Mouse (Mus musculus) stomach, postnatal 0 days (tissue): ENCODE measurements around the gene Clba1. TPM values are rescaled to one million over a fixed set of nuclear protein-coding genes. Genes with fewer than 3 reads are reported as not detected.

ENCODE experiments used
- ATAC-seq: fragments of 200-750 bp; cut with Nextera tagmentation; 2 replicates; pipeline ENCODE4 v1.8.0; 2017; ENCODE audit not compliant: low FRiP score, low TSS enrichment
- DNase-seq: peaks from one replicate; pipeline ENCODE4 v3.0.0-alpha.2; 2016; ENCODE audit warnings: low spot score
- H3K27ac ChIP-seq: fragments of 300-500 bp; sonication (generic); replicated peaks from 2 replicates; pipeline ENCODE4 v1.5.1; 2014; ENCODE audit warnings: mild to moderate bottlenecking, control low read depth
- H3K27me3 ChIP-seq: fragments of 300-500 bp; sonication (generic); 2 replicates; pipeline ENCODE4 v1.6.1; 2014; ENCODE audit warnings: low read length; ENCODE audit not compliant: control insufficient read depth, insufficient read depth
- H3K36me3 ChIP-seq: fragments of 300-500 bp; sonication (generic); 2 replicates; pipeline ENCODE4 v1.6.1; 2014; ENCODE audit warnings: low read length, mixed read lengths; ENCODE audit not compliant: control insufficient read depth, insufficient read depth
- H3K4me1 ChIP-seq: fragments of 300-500 bp; sonication (generic); replicated peaks from 2 replicates; pipeline ENCODE4 v1.6.1; 2014; ENCODE audit warnings: antibody characterized with exemption; ENCODE audit not compliant: control insufficient read depth, insufficient read depth
- H3K4me2 ChIP-seq: fragments of 300-500 bp; sonication (generic); replicated peaks from 2 replicates; pipeline ENCODE4 v1.6.1; 2014; ENCODE audit warnings: low read depth, mild to moderate bottlenecking, control low read depth, moderate library complexity
- H3K4me3 ChIP-seq: fragments of 300-500 bp; sonication (generic); 2 replicates; pipeline ENCODE4 v1.5.1; 2014; ENCODE audit warnings: low read depth, low read length, control low read depth
- H3K9ac ChIP-seq: fragments of 300-500 bp; sonication (generic); 2 replicates; pipeline ENCODE4 v1.6.1; 2014; ENCODE audit warnings: mild to moderate bottlenecking, low read length, control low read depth, mixed read lengths
- H3K9me3 ChIP-seq: fragments of 300-500 bp; sonication (generic); 2 replicates; pipeline ENCODE4 v1.6.1; 2016; ENCODE audit warnings: low read length; ENCODE audit not compliant: control insufficient read depth
- CTCF ChIP-seq: IDR thresholded peaks from 2 replicates; pipeline ENCODE4 v1.5.1; 2016; ENCODE audit warnings: antibody characterized with exemption, low read depth, mild to moderate bottlenecking, moderate library complexity
- EP300 ChIP-seq: optimal IDR thresholded peaks from 2 replicates; pipeline ENCODE3; 2016; ENCODE audit warnings: antibody characterized with exemption
- WGBS: fragments of 180-500 bp; shearing (Covaris S2); extraction: QIAGEN DNeasy Blood & Tissue Kit; methylation state at CpG from one replicate; pipeline ENCODE4 v1.1.7; 2014; 5-methylcytosine and 5-hydroxymethylcytosine counted together
- polyA plus RNA-seq: library from polyadenylated mRNA; unstranded; fragments of >200 nt; fragmentation: Nextera tagmentation; extraction: Ambion mirVana; gene quantifications from 2 replicates; pipeline ENCODE4 v1.2.1, GENCODE M21; 2015

Clba1 gene
- polyA plus RNA-seq, 1 experiment from 2014 or later: 6.8 TPM

- no peak for ATAC-seq
- WGBS: 77% methylated on average over 4 of the region's 4 CpGs
- H3K9ac ChIP-seq: no peak overlapping the region
- no peaks in the 10 kb centered on the region for H3K4me1 ChIP-seq
- no peak overlapping the region for H3K4me2 ChIP-seq
- H3K9me3 ChIP-seq: no peaks in the 10 kb centered on the region
- H3K27ac ChIP-seq: no peak overlapping the region
- DNase-seq: no peak
- no peaks in the 10 kb centered on the region for H3K27me3 ChIP-seq
- no peak overlapping the region for H3K4me3 ChIP-seq
- no peak for TF ChIP-seq EP300
- TF ChIP-seq CTCF: no peak
- H3K36me3 ChIP-seq: no peaks in the 10 kb centered on the region
These were observed 45.6 kb upstream of the Clba1 start for GRCm38 (mm10) chr12:112763176-112763575.

- no peak overlapping the region for H3K9ac ChIP-seq
- ATAC-seq (no peak), DNase-seq (no peak)
- no peaks in the 10 kb centered on the region for H3K27me3 ChIP-seq
- H3K4me3 ChIP-seq: no peak overlapping the region
- WGBS: 79% methylated on average over 5 of the region's 5 CpGs
- TF ChIP-seq CTCF (no peak), EP300 (no peak)
- no peaks in the 10 kb centered on the region for H3K9me3 ChIP-seq
- H3K4me1 ChIP-seq: no peaks in the 10 kb centered on the region
- H3K36me3 ChIP-seq: no peaks in the 10 kb centered on the region
- no peak overlapping the region for H3K4me2 ChIP-seq
- no peak overlapping the region for H3K27ac ChIP-seq
These were observed 44.6 kb upstream of the Clba1 start for GRCm38 (mm10) chr12:112764141-112764540.

GRCm38 (mm10) chr12:112764991-112765390 is 43.7 kb upstream of the Clba1 start:
- no peak overlapping the region for H3K4me3 ChIP-seq
- DNase-seq: no peak
- no peak overlapping the region for H3K4me2 ChIP-seq
- no peaks in the 10 kb centered on the region for H3K36me3 ChIP-seq
- no peaks in the 10 kb centered on the region for H3K4me1 ChIP-seq
- H3K9me3 ChIP-seq: no peaks in the 10 kb centered on the region
- TF ChIP-seq EP300 (no peak), CTCF (no peak)
- no peak for ATAC-seq
- H3K27me3 ChIP-seq: no peaks in the 10 kb centered on the region
- H3K9ac ChIP-seq: no peak overlapping the region
- 86% methylated on average over 7 of the region's 7 CpGs for WGBS
- no peak overlapping the region for H3K27ac ChIP-seq

- Histone ChIP-seq H3K36me3 (no peaks in the 10 kb centered on the region), H3K9ac (no peak overlapping the region), H3K4me3 (no peak overlapping the region), H3K27me3 (no peaks in the 10 kb centered on the region), H3K4me1 (no peaks in the 10 kb centered on the region), H3K27ac (no peak overlapping the region), H3K9me3 (no peaks in the 10 kb centered on the region), H3K4me2 (no peak overlapping the region)
- 86% methylated on average over 7 of the region's 7 CpGs for WGBS
- TF ChIP-seq CTCF (no peak), EP300 (no peak)
- no peak for DNase-seq
- no peak for ATAC-seq
These were observed 42.2 kb upstream of the Clba1 start for GRCm38 (mm10) chr12:112766586-112766985.

- Histone ChIP-seq H3K9me3 (no peaks in the 10 kb centered on the region), H3K9ac (no peak overlapping the region), H3K36me3 (no peaks in the 10 kb centered on the region), H3K4me2 (no peak overlapping the region), H3K4me3 (no peak overlapping the region), H3K27me3 (no peaks in the 10 kb centered on the region), H3K4me1 (no peaks in the 10 kb centered on the region), H3K27ac (no peak overlapping the region)
- DNase-seq (no peak), ATAC-seq (no peak)
- WGBS: 85% methylated on average over 16 of the region's 16 CpGs
- TF ChIP-seq CTCF (no peak), EP300 (no peak)
These were observed 41.5 kb upstream of the Clba1 start for GRCm38 (mm10) chr12:112767036-112767890.

GRCm38 (mm10) chr12:112768166-112768565 is 40.6 kb upstream of the Clba1 start:
- Histone ChIP-seq H3K27me3 (no peaks in the 10 kb centered on the region), H3K4me3 (no peak overlapping the region), H3K9ac (no peak overlapping the region), H3K4me2 (no peak overlapping the region), H3K9me3 (no peaks in the 10 kb centered on the region), H3K4me1 (no peaks in the 10 kb centered on the region), H3K27ac (no peak overlapping the region), H3K36me3 (no peaks in the 10 kb centered on the region)
- WGBS: 81% methylated on average over 8 of the region's 8 CpGs
- no peak for ATAC-seq
- no peak for DNase-seq
- no peak for TF ChIP-seq CTCF
- TF ChIP-seq EP300: no peak
